Comparison of ENCODE assay signal across 8 mouse cellular contexts in the genomic region with DNA sequence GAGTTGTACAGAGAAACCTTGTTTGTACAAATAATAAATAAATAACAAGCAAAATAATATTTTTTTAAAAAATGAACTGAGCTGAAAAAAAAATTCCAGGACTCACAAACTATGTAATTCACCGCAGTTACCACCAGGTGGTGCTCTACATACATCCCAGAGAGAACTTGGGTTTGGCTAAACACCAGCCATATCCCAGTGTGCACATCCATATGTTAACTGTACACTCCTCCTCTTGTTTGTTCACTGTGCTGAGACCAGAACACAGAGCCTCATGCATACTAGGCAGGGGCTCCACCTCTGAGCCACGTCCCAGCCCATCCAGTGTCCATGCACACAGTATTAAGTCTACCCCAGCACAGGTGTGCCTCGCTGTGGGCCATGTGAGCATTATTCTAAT. TPM values are rescaled to one million over a fixed set of nuclear protein-coding genes. Genes with fewer than 3 reads are reported as not detected.
DNase-seq lines count a peak whose midpoint lies in the region.

No protein-coding gene starts in this region.

- no peaks in the 10 kb centered on the region; the same call in 1 of the 2 replicates for H3K36me3 ChIP-seq in splenic B cell, adult 2 months (ENCODE audit: control insufficient read depth, insufficient read depth, low read length, poor library complexity, severe bottlenecking)

- peak; percentile 56 for DNase-seq in adrenal gland, postnatal 10 days
- DNase-seq in adrenal gland, adult 8-10 months: no peak
- peak; percentile 20 to 44 for DNase-seq in CD8-positive naive resting alpha-beta T cell, adult 2 months (ENCODE audit: low read depth in 2 of 2, low spot score in 2 of 2)
- DNase-seq in cerebellum, adult 9-10 months: peak; percentile 70
- DNase-seq in heart, postnatal 4 days: peak; percentile 74
- DNase-seq in layer of hippocampus, postnatal 10 days (ENCODE audit: low spot score in 2 of 2): peak; percentile 48
- DNase-seq in mesoderm, embryonic 11.5 days (ENCODE audit: low read depth, low spot score): peak; percentile 76
- DNase-seq in splenic B cell, adult 2 months (ENCODE audit: low read depth, low spot score): peak; percentile 77

- no peaks in the 10 kb centered on the region for H3K27me3 ChIP-seq in splenic B cell, adult 2 months (ENCODE audit: control insufficient read depth, insufficient read depth, low read length, poor library complexity, severe bottlenecking)

RNA-seq across cellular contexts. Expression of gene Ap2s1, which starts 7.9 kb away (rescaled TPM):
- 100 to 1,000 TPM; 154 to 156 TPM for total RNA-seq in adrenal gland, postnatal 10 days (2021)
- 100 to 1,000 TPM; 127 to 153 (median 133) TPM for total RNA-seq in adrenal gland, adult 8-10 months (2022)
- 100 to 1,000 TPM; 127 to 129 TPM for total RNA-seq in heart, postnatal 4 days (2021)
- 100 to 1,000 TPM; 348 to 366 TPM for total RNA-seq in layer of hippocampus, postnatal 10 days (2021)

RNA-seq across cellular contexts. Expression of gene Ceacam9, which starts 24.4 kb away (rescaled TPM):
- total RNA-seq in adrenal gland, postnatal 10 days (2021): not detected
- not detected for total RNA-seq in adrenal gland, adult 8-10 months (2022)
- not detected for total RNA-seq in heart, postnatal 4 days (2021)
- total RNA-seq in layer of hippocampus, postnatal 10 days (2021): not detected

RNA-seq across cellular contexts. Expression of gene Slc1a5, which starts 35.0 kb away (rescaled TPM):
- total RNA-seq in adrenal gland, postnatal 10 days (2021): 100 to 1,000 TPM; 108 to 109 TPM
- 100 to 1,000 TPM in 1 of 4 experiments, 10 to 100 TPM in 3; 77.8 to 202 (median 91.2) TPM for total RNA-seq in adrenal gland, adult 8-10 months (2022)
- total RNA-seq in heart, postnatal 4 days (2021): 10 to 100 TPM; 28.4 to 28.7 TPM
- 1 to 10 TPM; 4.0 to 4.6 TPM for total RNA-seq in layer of hippocampus, postnatal 10 days (2021)

Comparison
In these comparisons a context has a peak if more than half of its experiments do, and no peak if none do; other contexts are left out.
1. RNA of gene Slc1a5, which starts 35.0 kb away (total RNA-seq): 108 to 109 TPM in adrenal gland, postnatal 10 days, 77.8 to 202 TPM in adrenal gland, adult 8-10 months and 28.4 to 28.7 TPM in heart, postnatal 4 days; 4.0 to 4.6 TPM in layer of hippocampus, postnatal 10 days; every median in the first group is over 4 times any median in the second.